Mouse (Mus musculus) ovary, postnatal 10 days (tissue): ENCODE data around the gene Olfr514.
"Not testable (repeated sequence)": the region's sequence is repeated elsewhere in the genome, so short reads cannot be mapped to it uniquely, and the experiment has no call there.

Source experiments
- DNase-seq: peaks from one replicate; pipeline ENCODE4 v3.0.0; 2022; ENCODE audit warnings: low spot score

Gene Olfr514

DNA sequence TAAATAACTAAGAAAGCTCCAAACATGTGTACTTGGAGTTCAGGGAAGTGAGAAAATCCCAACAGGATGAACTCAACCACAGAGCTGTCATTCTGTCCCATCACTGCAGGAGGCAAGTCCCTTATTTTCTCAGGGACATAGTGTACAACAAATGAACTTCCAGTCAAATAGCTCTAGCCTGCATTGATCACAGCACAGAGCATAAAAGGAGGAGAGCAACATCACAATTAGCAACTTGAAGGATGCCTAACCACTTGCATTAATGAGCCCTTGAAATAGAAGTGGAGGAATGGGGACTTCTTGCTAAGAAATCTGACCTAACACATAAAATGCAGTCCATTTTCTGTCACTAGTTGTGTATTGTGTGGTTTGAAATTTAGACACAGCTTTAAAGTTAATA is at the start of gene Olfr514:
Olfr514 (minus strand) TSS at position 101 of the 400 bp plus-strand sequence.
- no peak for DNase-seq

DNA sequence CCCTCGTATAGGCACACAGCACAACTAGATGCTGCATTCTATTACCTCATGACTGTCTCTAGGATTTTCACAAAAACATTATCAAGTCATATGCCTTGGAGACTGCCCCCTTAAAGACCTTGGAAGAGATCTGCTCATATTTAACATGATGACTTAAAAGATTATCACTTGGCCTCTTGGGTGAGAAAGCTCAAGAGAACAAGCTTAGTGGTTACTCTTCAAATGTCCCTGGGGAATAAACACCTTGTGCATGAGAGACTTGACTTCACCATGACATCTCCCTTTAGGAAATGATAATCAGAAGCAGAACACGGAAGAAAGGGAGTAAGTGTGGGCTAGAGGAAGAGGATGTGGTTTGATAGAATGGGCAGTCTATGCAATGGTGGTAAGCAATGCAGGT is 46.5 kb upstream of the Olfr514 start, which contains the start of gene Olfr517:
Olfr517 (minus strand) TSS at position 101 of the 400 bp plus-strand sequence.
- DNase-seq: no peak

DNA sequence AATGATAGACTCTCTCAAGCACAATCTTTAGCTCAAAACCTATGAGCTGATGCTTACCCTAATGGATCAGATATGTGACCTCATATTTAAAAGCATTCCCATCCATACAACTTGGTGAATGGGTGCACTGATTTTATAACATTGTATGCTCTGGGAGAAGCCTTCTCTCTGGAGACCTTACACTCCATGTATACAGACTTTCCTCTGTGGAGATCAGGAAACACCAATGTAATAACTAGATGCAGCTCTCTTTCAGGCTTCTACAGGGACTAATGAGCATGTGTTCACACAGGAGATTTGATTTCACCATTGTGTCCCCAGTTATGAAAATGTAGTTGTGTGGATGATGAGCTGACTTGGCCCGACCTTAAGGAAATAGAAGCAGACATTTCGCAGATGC is 24.6 kb upstream of the Olfr514 start, which contains the start of gene Olfr516:
Olfr516 (minus strand) TSS at position 101 of the 400 bp plus-strand sequence.
- no peak for DNase-seq

DNA sequence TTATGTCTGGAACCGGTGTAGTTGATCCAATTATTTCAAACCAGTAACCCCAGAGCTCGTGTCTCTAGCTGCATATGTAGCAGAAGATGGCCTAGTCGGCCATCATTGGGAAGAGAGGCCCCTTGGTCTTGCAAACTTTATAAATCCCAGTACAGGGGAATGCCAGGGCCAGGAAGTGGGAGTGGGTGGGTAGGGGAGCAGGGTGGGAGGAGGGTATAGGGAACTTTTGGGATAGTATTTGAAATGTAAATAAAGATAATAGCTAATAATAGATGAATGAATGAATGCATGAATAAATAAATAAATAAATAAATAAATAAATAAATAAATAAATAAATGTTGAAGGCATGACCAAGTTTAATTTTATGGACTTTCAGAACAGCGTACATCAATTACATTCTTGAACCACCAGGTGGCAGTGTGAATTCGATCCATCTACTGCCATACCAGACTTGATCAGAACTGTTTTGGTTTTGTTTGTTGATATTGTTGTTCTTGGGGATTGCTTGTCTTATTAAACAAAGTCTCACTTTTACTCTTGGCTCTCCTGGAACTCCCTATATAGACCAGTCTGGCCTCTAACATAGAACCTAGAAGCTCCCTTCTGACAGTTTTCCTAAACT is 11.1 kb downstream of the Olfr514 start:
- DNase-seq: not testable (repeated sequence)

DNA sequence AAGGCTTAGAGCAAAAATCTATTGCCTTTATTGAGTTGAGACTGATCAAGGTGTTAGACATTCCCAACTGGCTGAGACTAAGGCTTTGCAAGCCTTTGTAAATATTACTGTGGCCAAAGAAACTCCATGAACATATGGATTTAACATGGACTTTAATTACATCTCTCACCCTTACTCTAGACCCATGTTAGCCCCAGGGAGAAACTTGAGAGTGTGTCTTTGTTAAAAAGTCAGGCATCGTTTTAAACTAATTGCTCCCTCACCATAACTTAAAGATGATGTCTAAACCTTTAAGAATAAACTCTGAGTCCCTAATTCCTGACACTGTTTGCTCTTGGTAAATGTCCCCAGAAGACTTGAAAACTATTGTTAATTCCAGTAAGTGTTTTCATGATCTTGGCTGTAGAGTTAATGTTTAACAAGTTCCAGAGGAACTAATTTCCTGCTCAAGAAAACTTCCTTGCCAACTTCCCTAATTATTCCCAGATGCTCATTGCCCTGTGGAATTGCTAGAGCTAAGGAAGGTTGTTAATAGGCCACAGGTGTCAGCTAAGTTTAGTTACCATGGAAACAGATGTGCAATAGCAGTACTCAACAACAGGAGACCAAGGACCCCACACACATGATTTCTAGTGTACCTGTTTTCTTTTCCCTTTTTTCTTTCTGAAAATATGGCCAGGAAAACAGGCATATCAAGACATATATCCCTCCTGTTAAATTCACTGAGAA is 28.4 kb downstream of the Olfr514 start:
- no peak for DNase-seq
